In genomic region chr3:76001156-76001555, GRCm38 (mm10) we compare ENCODE assay signal across 7 mouse cellular contexts. TPM values are rescaled to one million over a fixed set of nuclear protein-coding genes. Genes with fewer than 3 reads are reported as not detected.
DNase-seq lines count a peak whose midpoint lies in the region; ATAC-seq lines count a peak whose summit lies in the region.

No protein-coding gene starts in this region.

- no peaks in the 10 kb centered on the region for H3K27me3 ChIP-seq in midbrain, embryonic 11.5 days (ENCODE audit: control insufficient read depth, insufficient read depth, low read length)
- no peaks in the 10 kb centered on the region for H3K27me3 ChIP-seq in midbrain, embryonic 10.5 days (ENCODE audit: low read depth, poor library complexity, severe bottlenecking)

- no peaks in the 10 kb centered on the region for H3K36me3 ChIP-seq in midbrain, embryonic 11.5 days (ENCODE audit: control insufficient read depth, insufficient read depth, low read length)
- no peaks in the 10 kb centered on the region for H3K36me3 ChIP-seq in midbrain, embryonic 10.5 days

- WGBS in midbrain, embryonic 11.5 days: 51% methylated on average over 4 of the region's 4 CpGs
- 48% methylated on average over 4 of the region's 4 CpGs for WGBS in midbrain, embryonic 10.5 days

- H3K27ac ChIP-seq in midbrain, embryonic 11.5 days (ENCODE audit: low read depth, low read length): no peak overlapping the region
- H3K27ac ChIP-seq in midbrain, embryonic 10.5 days (replicated peaks): no peak overlapping the region

- peak; percentile 83 for DNase-seq in midbrain, embryonic 11.5 days (ENCODE audit: low spot score, missing footprints)
- no peak for DNase-seq in midbrain, embryonic 10.5 days (ENCODE audit: low spot score)
- DNase-seq in ZHBTc4 (ENCODE audit: low read depth, low spot score): peak; percentile 42
- peak; percentile 75 for DNase-seq in embryo, embryonic 10.5 days (ENCODE audit: low spot score)
- peak; percentile 2 for DNase-seq in hindlimb bud, embryonic 11.5 days (ENCODE audit: extremely low spot score, low read depth, low spot score)
- DNase-seq in lung, postnatal 10 days: peak; percentile 54
- DNase-seq in right cerebral cortex, postnatal 10 days (ENCODE audit: low spot score in 2 of 2): peak; percentile 55 to 68

- H3K4me1 ChIP-seq in midbrain, embryonic 11.5 days (ENCODE audit: control insufficient read depth, insufficient read depth, low read length): no peaks in the 10 kb centered on the region
- no peaks in the 10 kb centered on the region for H3K4me1 ChIP-seq in midbrain, embryonic 10.5 days

- H3K4me3 ChIP-seq in midbrain, embryonic 11.5 days (ENCODE audit: low read depth, low read length): no peak overlapping the region
- no peak overlapping the region for H3K4me3 ChIP-seq in midbrain, embryonic 10.5 days

- H3K9ac ChIP-seq in midbrain, embryonic 11.5 days (ENCODE audit: low read length): no peak overlapping the region

- peak; percentile 74; the same call in 1 of the 2 replicates for ATAC-seq in midbrain, embryonic 11.5 days (ENCODE audit: low FRiP score)

- no peak overlapping the region for H3K4me2 ChIP-seq in midbrain, embryonic 11.5 days

- H3K9me3 ChIP-seq in midbrain, embryonic 11.5 days (ENCODE audit: control insufficient read depth, low read length): no peaks in the 10 kb centered on the region
- no peaks in the 10 kb centered on the region for H3K9me3 ChIP-seq in midbrain, embryonic 10.5 days (replicated peaks)

RNA-seq across cellular contexts. Expression of gene Golim4, which starts 44.4 kb away (rescaled TPM):
- polyA plus RNA-seq in midbrain, embryonic 11.5 days (2014; fragmentation: Nextera tagmentation; extraction: Ambion mirVana): 43.5 and 46.7 TPM in 2 replicates
- polyA plus RNA-seq in midbrain, embryonic 10.5 days (2016; fragmentation: Nextera tagmentation; extraction: Ambion mirVana): 52.2 and 55.7 TPM in 2 replicates
